Mouse (Mus musculus) E14TG2a.4 (cell line): ENCODE measurements around the gene Gm20547.
A peak's percentile ranks its signal among the peaks of the same experiment; 100 is the strongest.

Source experiments
- H3K27me3 ChIP-seq: 2 replicates; pipeline ENCODE4 v1.6.1; 2014; ENCODE audit warnings: low read length, control low read depth; ENCODE audit not compliant: insufficient read depth
- H3K36me3 ChIP-seq: 2 replicates; pipeline ENCODE4 v1.6.1; 2014; ENCODE audit warnings: low read length, control low read depth; ENCODE audit not compliant: insufficient read depth
- H3K4me1 ChIP-seq: replicated peaks from 2 replicates; pipeline ENCODE4 v1.6.1; 2014; ENCODE audit warnings: low read depth, low read length, control low read depth
- H3K4me3 ChIP-seq: replicated peaks from 2 replicates; pipeline ENCODE4 v1.5.1; 2014; ENCODE audit warnings: mild to moderate bottlenecking, low read length
- H3K9me3 ChIP-seq: 2 replicates; pipeline ENCODE4 v1.6.1; 2014; ENCODE audit warnings: low read length, control low read depth
- CTCF ChIP-seq: conservative IDR thresholded peaks from 2 replicates; pipeline ENCODE4 v1.5.1; 2014; ENCODE audit warnings: low read length
- NANOG ChIP-seq: IDR thresholded peaks from 2 replicates; pipeline ENCODE4 v1.6.1; 2014; ENCODE audit warnings: borderline replicate concordance, low read length, mixed read lengths
- POU5F1 ChIP-seq: IDR thresholded peaks from 2 replicates; pipeline ENCODE4 v1.6.1; 2014; ENCODE audit warnings: low read length, borderline replicate concordance

Gm20547 gene

GRCm38 (mm10) chr17:34899053-34899889, 17.4 kb upstream of the Gm20547 start:
- peaks cover 40% of the 10 kb centered on the region for H3K36me3 ChIP-seq

GRCm38 (mm10) chr17:34898706-34899052, 16.8 kb upstream of the Gm20547 start:
- TF ChIP-seq CTCF = no peak
- TF ChIP-seq NANOG = no peak
- TF ChIP-seq POU5F1 = no peak
- Histone ChIP-seq H3K36me3 (peaks cover 34% of the 10 kb centered on the region), H3K4me3 (peak overlapping the region; percentile 92), H3K4me1 (peaks cover 68% of the 10 kb centered on the region), H3K9me3 (no peaks in the 10 kb centered on the region), H3K27me3 (0 out of 2 replicates have a peak, but pooled peaks cover 4% of the 10 kb centered on the region)

More at GRCm38 (mm10) chr17:34899053-34899889, 17.4 kb upstream of the Gm20547 start:
- H3K27me3 ChIP-seq = 0 out of 2 replicates have a peak, but pooled peaks cover 4% of the 10 kb centered on the region
- peaks cover 70% of the 10 kb centered on the region for H3K4me1 ChIP-seq
- no peaks in the 10 kb centered on the region for H3K9me3 ChIP-seq
- TF ChIP-seq CTCF = no peak
- TF ChIP-seq POU5F1 = no peak
- no peak for TF ChIP-seq NANOG
- H3K4me3 ChIP-seq = peak overlapping the region; percentile 92

GRCm38 (mm10) chr17:34898160-34898586, 16.3 kb upstream of the Gm20547 start, which contains the start of the genes C2 and Ehmt2:
Gene C2, minus strand, starts transcription at chr17:34898265.
Gene Ehmt2, plus strand, starts transcription at chr17:34898469.
- H3K27me3 ChIP-seq = 0 out of 2 replicates have a peak, but pooled peaks cover 4% of the 10 kb centered on the region
- peaks cover 68% of the 10 kb centered on the region for H3K4me1 ChIP-seq
- no peaks in the 10 kb centered on the region for H3K9me3 ChIP-seq
- TF ChIP-seq CTCF (no peak), POU5F1 (no peak), NANOG (no peak)
- peaks cover 30% of the 10 kb centered on the region for H3K36me3 ChIP-seq
- peak within 1 kb of the TSS; percentile 92 for H3K4me3 ChIP-seq

- Histone ChIP-seq H3K9me3 (no peaks in the 10 kb centered on the region), H3K4me3 (peak overlapping the region; percentile 92), H3K36me3 (peaks cover 25% of the 10 kb centered on the region), H3K27me3 (0 out of 2 replicates have a peak, but pooled peaks cover 4% of the 10 kb centered on the region), H3K4me1 (peaks cover 68% of the 10 kb centered on the region)
- TF ChIP-seq CTCF = no peak
- no peak for TF ChIP-seq POU5F1
- no peak for TF ChIP-seq NANOG
Observed at GRCm38 (mm10) chr17:34897373-34898159, 15.7 kb upstream of the Gm20547 start.

- TF ChIP-seq NANOG (no peak), POU5F1 (no peak), CTCF (no peak)
- peaks cover 19% of the 10 kb centered on the region for H3K36me3 ChIP-seq
- H3K4me1 ChIP-seq = peaks cover 70% of the 10 kb centered on the region
- 0 out of 2 replicates have a peak, but pooled peaks cover 4% of the 10 kb centered on the region for H3K27me3 ChIP-seq
- H3K4me3 ChIP-seq = peak overlapping the region; percentile 59
- H3K9me3 ChIP-seq = no peaks in the 10 kb centered on the region
Observed at GRCm38 (mm10) chr17:34896366-34896765, 14.5 kb upstream of the Gm20547 start.

- H3K9me3 ChIP-seq = no peaks in the 10 kb centered on the region
- H3K27me3 ChIP-seq = 0 out of 2 replicates have a peak, but pooled peaks cover 4% of the 10 kb centered on the region
- peak overlapping the region; percentile 86 for H3K4me3 ChIP-seq
- peaks cover 69% of the 10 kb centered on the region for H3K4me1 ChIP-seq
- H3K36me3 ChIP-seq = peaks cover 13% of the 10 kb centered on the region
- no peak for TF ChIP-seq POU5F1
- no peak for TF ChIP-seq NANOG
- TF ChIP-seq CTCF = no peak
Observed at GRCm38 (mm10) chr17:34895724-34896123, 13.9 kb upstream of the Gm20547 start.

- TF ChIP-seq POU5F1 (no peak), CTCF (no peak), NANOG (no peak)
- H3K36me3 ChIP-seq = peaks cover 9% of the 10 kb centered on the region; the same call in 1 of the 2 replicates
- peak overlapping the region; percentile 86 for H3K4me3 ChIP-seq
- H3K9me3 ChIP-seq = no peaks in the 10 kb centered on the region
- H3K27me3 ChIP-seq = 0 out of 2 replicates have a peak, but pooled peaks cover 4% of the 10 kb centered on the region
- peaks cover 72% of the 10 kb centered on the region for H3K4me1 ChIP-seq
Observed at GRCm38 (mm10) chr17:34894801-34895530, 13.1 kb upstream of the Gm20547 start.
